Mouse (Mus musculus): Measurements from ENCODE around the gene Mapk7. TPM values are rescaled to one million over a fixed set of nuclear protein-coding genes. Genes with fewer than 3 reads are reported as not detected.

Gene Mapk7
- total RNA-seq (2015; ENCODE audit: low replicate concordance) (4.4 and 8.3 TPM in 2 replicates), total RNA-seq (2017; ENCODE audit: low replicate concordance) (2.8 and 3.7 TPM in 2 replicates)

GRCm38 (mm10) chr11:61494129-61494997 is at the start of gene Mapk7:
Gene Mapk7 (minus strand): TSS chr11:61494406.
- peak; percentile 93 for ATAC-seq (replicated peaks; ENCODE audit: low FRiP score, poor library complexity, severe bottlenecking)

GRCm38 (mm10) chr11:61541106-61541505 is 46.9 kb upstream of the Mapk7 start:
- ATAC-seq (replicated peaks; ENCODE audit: low FRiP score, poor library complexity, severe bottlenecking) = no peak

GRCm38 (mm10) chr11:61540642-61541041 is 46.4 kb upstream of the Mapk7 start:
- no peak for ATAC-seq (replicated peaks; ENCODE audit: low FRiP score, poor library complexity, severe bottlenecking)

- no peak for ATAC-seq (replicated peaks; ENCODE audit: low FRiP score, poor library complexity, severe bottlenecking)
Measured at GRCm38 (mm10) chr11:61537362-61537761, 43.2 kb upstream of the Mapk7 start.

- no peak for ATAC-seq (replicated peaks; ENCODE audit: low FRiP score, poor library complexity, severe bottlenecking)
Measured at GRCm38 (mm10) chr11:61536952-61537351, 42.7 kb upstream of the Mapk7 start.

GRCm38 (mm10) chr11:61535530-61535929 is 41.3 kb upstream of the Mapk7 start:
- no peak for ATAC-seq (replicated peaks; ENCODE audit: low FRiP score, poor library complexity, severe bottlenecking)

- ATAC-seq (replicated peaks; ENCODE audit: low FRiP score, poor library complexity, severe bottlenecking) = no peak
Measured at GRCm38 (mm10) chr11:61533571-61533970, 39.4 kb upstream of the Mapk7 start.

GRCm38 (mm10) chr11:61532820-61533219 is 38.6 kb upstream of the Mapk7 start:
- no peak for ATAC-seq (replicated peaks; ENCODE audit: low FRiP score, poor library complexity, severe bottlenecking)

- no peak for ATAC-seq (replicated peaks; ENCODE audit: low FRiP score, poor library complexity, severe bottlenecking)
Measured at GRCm38 (mm10) chr11:61529268-61529713, 35.1 kb upstream of the Mapk7 start.

GRCm38 (mm10) chr11:61526872-61527271 is 32.7 kb upstream of the Mapk7 start:
- no peak for ATAC-seq (replicated peaks; ENCODE audit: low FRiP score, poor library complexity, severe bottlenecking)

- ATAC-seq (replicated peaks; ENCODE audit: low FRiP score, poor library complexity, severe bottlenecking) = no peak
Measured at GRCm38 (mm10) chr11:61519484-61520107, 25.4 kb upstream of the Mapk7 start.

- no peak for ATAC-seq (replicated peaks; ENCODE audit: low FRiP score, poor library complexity, severe bottlenecking)
Measured at GRCm38 (mm10) chr11:61518871-61519270, 24.7 kb upstream of the Mapk7 start.

GRCm38 (mm10) chr11:61517971-61518370 is 23.8 kb upstream of the Mapk7 start:
- ATAC-seq (replicated peaks; ENCODE audit: low FRiP score, poor library complexity, severe bottlenecking) = no peak

GRCm38 (mm10) chr11:61514953-61515352 is 20.7 kb upstream of the Mapk7 start:
- ATAC-seq (replicated peaks; ENCODE audit: low FRiP score, poor library complexity, severe bottlenecking) = no peak

GRCm38 (mm10) chr11:61504713-61505257 is 10.6 kb upstream of the Mapk7 start, which contains the start of gene B9d1:
Gene B9d1 (plus strand): TSS chr11:61505144.
- peak; percentile 87 for ATAC-seq (replicated peaks; ENCODE audit: low FRiP score, poor library complexity, severe bottlenecking)

- no peak for ATAC-seq (replicated peaks; ENCODE audit: low FRiP score, poor library complexity, severe bottlenecking)
Measured at GRCm38 (mm10) chr11:61503933-61504332, 9.7 kb upstream of the Mapk7 start.

GRCm38 (mm10) chr11:61498736-61499504 is 4.7 kb upstream of the Mapk7 start:
- no peak for ATAC-seq (replicated peaks; ENCODE audit: low FRiP score, poor library complexity, severe bottlenecking)

- ATAC-seq (replicated peaks; ENCODE audit: low FRiP score, poor library complexity, severe bottlenecking) = no peak
Measured at GRCm38 (mm10) chr11:61497490-61497889, 3.3 kb upstream of the Mapk7 start.

GRCm38 (mm10) chr11:61495528-61495927 is 1.3 kb upstream of the Mapk7 start:
- ATAC-seq (replicated peaks; ENCODE audit: low FRiP score, poor library complexity, severe bottlenecking) = no peak

Measured in erythroblast, adult 5-6 weeks (primary cell).